Mouse (Mus musculus): ENCODE measurements around the gene Scd2.

GRCm38 (mm10) chr19:44284025-44284695 lies 9.3 kb upstream of the Scd2 start:
- TF ChIP-seq POLR2A (IDR thresholded peaks at IDR 0.05; ENCODE audit: borderline replicate concordance, low read depth, low read length), result no peak; the same call in 1 of the 2 replicates
- no peak for TF ChIP-seq CTCF (IDR thresholded peaks at IDR 0.05; ENCODE audit: low read depth, low read length)
